Mouse (Mus musculus): ENCODE data around the gene Prss29.
A peak's percentile ranks its signal among the peaks of the same experiment; 100 is the strongest.

Gene Prss29

GRCm38 (mm10) chr17:25345462-25345861 is 27.0 kb downstream of the Prss29 start, which contains the start of gene Tpsab1:
TSS of gene Tpsab1 (minus strand) at chr17:25345562.
- no peak for DNase-seq (ENCODE audit: low read depth, low spot score)

DNA sequence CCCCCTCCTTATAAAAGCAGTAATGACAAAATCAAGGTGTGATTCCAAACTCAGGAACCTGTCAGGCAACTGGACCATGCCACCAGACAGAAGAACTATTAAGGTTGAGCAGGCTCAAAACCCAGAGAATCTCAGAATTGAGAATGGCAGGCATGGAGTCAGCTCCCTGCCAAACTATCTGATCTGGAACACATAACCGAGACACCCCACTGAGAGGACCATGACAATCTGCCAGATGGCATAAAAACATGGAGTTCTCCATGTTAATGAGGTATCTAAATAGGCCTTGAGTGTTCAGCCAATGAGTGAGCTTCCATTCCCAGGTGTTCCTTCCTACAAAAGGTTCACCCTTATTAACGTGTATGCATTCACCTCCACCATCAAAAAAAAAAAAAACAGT is 42.8 kb downstream of the Prss29 start:
- no peak for DNase-seq (ENCODE audit: low read depth, low spot score)

DNA sequence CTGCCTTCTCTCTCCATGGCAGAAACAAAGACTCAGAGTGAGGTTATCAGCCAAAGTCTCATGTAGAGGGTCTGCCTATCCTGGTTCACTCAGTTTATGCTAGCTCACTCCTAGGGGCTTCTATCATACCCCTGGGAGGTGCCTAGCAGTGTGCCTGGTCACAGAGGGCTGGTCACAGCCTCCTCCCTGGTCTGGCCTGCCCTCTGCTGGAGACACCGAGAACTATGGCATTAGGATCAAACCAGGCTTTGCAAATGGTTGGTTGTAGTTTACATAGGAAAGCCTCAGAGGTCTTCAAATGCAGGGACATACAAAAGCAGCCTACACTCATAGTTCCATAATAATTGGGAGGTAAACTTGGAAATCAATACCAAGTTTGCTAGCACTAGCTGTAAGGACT is 45.3 kb downstream of the Prss29 start:
- DNase-seq (ENCODE audit: low read depth, low spot score): peak; percentile 59

DNA sequence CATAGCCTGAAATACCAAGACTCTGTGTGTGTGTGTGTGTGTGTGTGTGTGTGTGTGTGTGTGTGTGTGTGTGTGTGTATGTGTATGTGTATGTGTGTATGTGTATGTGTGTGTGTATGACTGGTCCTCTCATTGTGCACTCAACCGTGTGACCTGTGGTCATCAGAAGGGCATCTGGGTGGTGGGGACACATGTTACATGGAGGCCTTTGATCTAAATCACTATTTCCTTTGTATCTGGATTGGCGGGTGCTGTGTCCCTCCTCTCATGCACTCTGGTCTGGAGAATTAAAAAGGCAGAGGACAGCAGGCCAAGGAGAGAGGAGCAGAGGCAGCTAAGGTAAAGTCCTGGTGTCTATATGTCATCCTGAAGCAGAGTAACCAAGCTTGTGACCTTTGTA is 47.6 kb downstream of the Prss29 start, which contains the start of gene Tpsb2:
Gene Tpsb2 (plus strand): TSS at position 301 of the 400 bp plus-strand sequence.
- no peak for DNase-seq (ENCODE audit: low read depth, low spot score)

GRCm38 (mm10) chr17:25368973-25369372 is 50.5 kb downstream of the Prss29 start, which contains the start of gene Tpsg1:
TSS of gene Tpsg1 (plus strand) at chr17:25369273.
- no peak for DNase-seq (ENCODE audit: low read depth, low spot score)
